Mouse (Mus musculus) CH12.LX (cell line): ENCODE results near the gene Lamtor4. TPM values are rescaled to one million over a fixed set of nuclear protein-coding genes. Genes with fewer than 3 reads are reported as not detected.

ENCODE experiments used
- DNase-seq: peaks from one replicate; pipeline ENCODE4 v3.0.0-alpha.2; 2013; ENCODE audit errors: extremely low read depth
- H3K27ac ChIP-seq: 2 replicates; pipeline ENCODE4 v1.5.1; 2012; ENCODE audit warnings: low read depth, mild to moderate bottlenecking, control low read depth, moderate library complexity; ENCODE audit not compliant: insufficient read depth
- H3K27me3 ChIP-seq: replicated peaks from 2 replicates; pipeline ENCODE3; 2012; ENCODE audit warnings: inconsistent platforms
- H3K36me3 ChIP-seq, 2 experiments: replicated peaks in 1 of 2; 2 replicates each; pipeline versions ENCODE3 to v1.6.1; 2012; ENCODE audit warnings: inconsistent platforms in 1 of 2, low read length in 1 of 2, mild to moderate bottlenecking in 1 of 2, mixed read lengths in 1 of 2, moderate library complexity in 1 of 2; ENCODE audit not compliant: control insufficient read depth in 1 of 2, insufficient read depth in 1 of 2
- H3K4me1 ChIP-seq, 2 experiments: 2 replicates each; pipeline ENCODE4 v1.6.1; 2012; ENCODE audit warnings: inconsistent platforms in 1 of 2, moderate library complexity in 1 of 2; ENCODE audit not compliant: insufficient read depth in 2 of 2, control insufficient read depth in 1 of 2
- H3K4me2 ChIP-seq: 2 replicates; pipeline ENCODE4 v1.6.1; 2012; ENCODE audit warnings: low read depth, mild to moderate bottlenecking, control low read depth; ENCODE audit not compliant: poor library complexity, insufficient read depth, severe bottlenecking
- H3K4me3 ChIP-seq, 3 experiments: fragments of 150-350 bp in 1 of 3; sonication (generic) in 1 of 3; replicated peaks in 1 of 3; 2 replicates each; pipeline versions ENCODE3 to v1.5.1; 2011 to 2012; ENCODE audit warnings: low read depth in 2 of 3, low read length in 2 of 3, mild to moderate bottlenecking in 2 of 3, moderate library complexity in 2 of 3, control low read depth in 1 of 3, improper control_type of control experiment in 1 of 3, inconsistent platforms in 1 of 3, mixed read lengths in 1 of 3; ENCODE audit not compliant: poor library complexity in 1 of 3
- H3K79me2 ChIP-seq: replicated peaks from 2 replicates; pipeline ENCODE4 v1.6.1; 2012; ENCODE audit warnings: mild to moderate bottlenecking, moderate library complexity; ENCODE audit not compliant: control insufficient read depth, poor library complexity, insufficient read depth, severe bottlenecking; ENCODE audit errors: extremely low read depth
- H3K9ac ChIP-seq: 2 replicates; pipeline ENCODE4 v1.6.1; 2012; ENCODE audit warnings: low read depth, mild to moderate bottlenecking, control low read depth, moderate library complexity; ENCODE audit not compliant: insufficient read depth
- H3K9me3 ChIP-seq: replicated peaks from 2 replicates; pipeline ENCODE3; 2012; ENCODE audit warnings: low read length, inconsistent platforms, mixed read lengths
- BHLHE40 ChIP-seq: IDR thresholded peaks from 2 replicates; pipeline ENCODE4 v1.6.1; 2011; ENCODE audit warnings: mild to moderate bottlenecking, low read depth, low read length, improper control_type of control experiment
- CHD1 ChIP-seq: IDR thresholded peaks from 2 replicates; pipeline ENCODE4 v1.6.1; 2012; ENCODE audit warnings: low read depth, low read length, improper control_type of control experiment, inconsistent platforms
- CHD2 ChIP-seq: IDR thresholded peaks from 2 replicates; pipeline ENCODE4 v1.6.1; 2011; ENCODE audit warnings: low read length, improper control_type of control experiment
- CTCF ChIP-seq, 2 experiments: IDR thresholded peaks in 1 of 2; conservative IDR thresholded peaks in 1 of 2; 2 replicates each; pipeline ENCODE4 v1.5.1; 2011 to 2012; ENCODE audit warnings: low read depth in 2 of 2, low read length in 2 of 2, improper control_type of control experiment in 1 of 2, inconsistent platforms in 1 of 2, mild to moderate bottlenecking in 1 of 2, moderate library complexity in 1 of 2
- EP300 ChIP-seq: IDR thresholded peaks from 2 replicates; pipeline ENCODE4 v1.6.1; 2011; ENCODE audit warnings: low read length, improper control_type of control experiment
- ETS1 ChIP-seq: conservative IDR thresholded peaks from 2 replicates; pipeline ENCODE4 v1.6.1; 2012; ENCODE audit warnings: low read depth, mild to moderate bottlenecking, inconsistent platforms, low read length, improper control_type of control experiment, moderate library complexity
- HCFC1 ChIP-seq: IDR thresholded peaks from 2 replicates; pipeline ENCODE4 v1.6.1; 2012; ENCODE audit warnings: low read depth, mild to moderate bottlenecking, inconsistent platforms, low read length, improper control_type of control experiment
- IRF4 ChIP-seq: IDR thresholded peaks from 2 replicates; pipeline ENCODE4 v1.6.1; 2014; ENCODE audit warnings: low read depth, mild to moderate bottlenecking, inconsistent platforms, low read length, improper control_type of control experiment
- JUND ChIP-seq: conservative IDR thresholded peaks from 2 replicates; pipeline ENCODE4 v1.6.1; 2011; ENCODE audit warnings: low read depth, low read length, improper control_type of control experiment
- KAT2A ChIP-seq: IDR thresholded peaks from 2 replicates; pipeline ENCODE4 v1.6.1; 2012; ENCODE audit warnings: low read length, improper control_type of control experiment, inconsistent platforms; ENCODE audit not compliant: insufficient replicate concordance
- MAX ChIP-seq: IDR thresholded peaks from 2 replicates; pipeline ENCODE4 v1.6.1; 2011; ENCODE audit warnings: low read length, improper control_type of control experiment
- MXI1 ChIP-seq: IDR thresholded peaks from 2 replicates; pipeline ENCODE4 v1.6.1; 2011; ENCODE audit warnings: mild to moderate bottlenecking, low read depth, low read length, improper control_type of control experiment
- NRF1 ChIP-seq: IDR thresholded peaks from 2 replicates; pipeline ENCODE4 v1.6.1; 2014; ENCODE audit warnings: low read depth, mild to moderate bottlenecking, inconsistent platforms, low read length, improper control_type of control experiment, moderate library complexity
- POLR2A ChIP-seq: IDR thresholded peaks from 2 replicates; pipeline ENCODE4 v1.6.1; 2011; ENCODE audit warnings: low read depth, mild to moderate bottlenecking, improper control_type of control experiment, low read length
- POLR2AphosphoS2 ChIP-seq: IDR thresholded peaks from 2 replicates; pipeline ENCODE4 v1.6.1; 2011; ENCODE audit warnings: low read depth, low read length, improper control_type of control experiment
- RAD21 ChIP-seq: IDR thresholded peaks from 2 replicates; pipeline ENCODE4 v1.6.1; 2011; ENCODE audit warnings: low read depth, mild to moderate bottlenecking, low read length, improper control_type of control experiment, moderate library complexity
- RCOR1 ChIP-seq: conservative IDR thresholded peaks from 2 replicates; pipeline ENCODE4 v1.6.1; 2012; ENCODE audit warnings: low read depth, mild to moderate bottlenecking, inconsistent platforms, low read length, improper control_type of control experiment
- SMC3 ChIP-seq: IDR thresholded peaks from 2 replicates; pipeline ENCODE4 v1.6.1; 2011; ENCODE audit warnings: low read depth, low read length, improper control_type of control experiment
- TBP ChIP-seq: conservative IDR thresholded peaks from 2 replicates; pipeline ENCODE4 v1.6.1; 2011; ENCODE audit warnings: low read depth, low read length, improper control_type of control experiment
- TCF12 ChIP-seq: IDR thresholded peaks from 2 replicates; pipeline ENCODE4 v1.6.1; 2014; ENCODE audit warnings: low read depth, mild to moderate bottlenecking, inconsistent platforms, low read length, improper control_type of control experiment
- USF1 ChIP-seq: IDR thresholded peaks from 2 replicates; pipeline ENCODE4 v1.6.1; 2014; ENCODE audit warnings: low read depth, mild to moderate bottlenecking, inconsistent platforms, low read length, improper control_type of control experiment
- ZKSCAN1 ChIP-seq: IDR thresholded peaks from 2 replicates; pipeline ENCODE4 v1.6.1; 2012; ENCODE audit warnings: low read depth, inconsistent platforms, low read length, improper control_type of control experiment, borderline replicate concordance
- ZNF384 ChIP-seq: IDR thresholded peaks from 2 replicates; pipeline ENCODE4 v1.6.1; 2012; ENCODE audit warnings: low read depth, low read length, improper control_type of control experiment, inconsistent platforms
- dilution Hi-C: fragments of 300-500 bp; cut with MboI; formaldehyde crosslinking; loops from 2 replicates; pipeline ENCODE4 v1.14.3; 2020; ENCODE audit warnings: low sequenced_read_pairs; ENCODE audit not compliant: extremely low pct_unique_long_range_greater_than_20kb, extremely low pct_ligation_motif_present
- in situ Hi-C: fragments of 300-500 bp; cut with MboI; formaldehyde crosslinking; loops from 3 replicates; pipeline ENCODE4 v1.14.3; 2019; ENCODE audit warnings: low sequenced_read_pairs, low pct_ligation_motif_present, low pct_unique_long_range_greater_than_20kb, mixed read lengths
- polyA plus RNA-seq: library from polyadenylated mRNA; unstranded; fragments of >175 nt; gene quantifications from 2 replicates; pipeline ENCODE4 v1.2.1, GENCODE M21; 2012; ENCODE audit warnings: low read depth; ENCODE audit not compliant: insufficient read length
- total RNA-seq, 2 experiments: library from RNA; depleted of rRNA; stranded (reverse); fragments of 300-350 nt in 1 of 2; fragments of >200 nt in 1 of 2; gene quantifications; 2 replicates each; pipeline ENCODE4 v1.2.3; 2012 to 2014

The Lamtor4 gene
- total and polyA plus RNA-seq, 3 experiments, result 24.5 to 44.0 (median 40.1) TPM

DNA sequence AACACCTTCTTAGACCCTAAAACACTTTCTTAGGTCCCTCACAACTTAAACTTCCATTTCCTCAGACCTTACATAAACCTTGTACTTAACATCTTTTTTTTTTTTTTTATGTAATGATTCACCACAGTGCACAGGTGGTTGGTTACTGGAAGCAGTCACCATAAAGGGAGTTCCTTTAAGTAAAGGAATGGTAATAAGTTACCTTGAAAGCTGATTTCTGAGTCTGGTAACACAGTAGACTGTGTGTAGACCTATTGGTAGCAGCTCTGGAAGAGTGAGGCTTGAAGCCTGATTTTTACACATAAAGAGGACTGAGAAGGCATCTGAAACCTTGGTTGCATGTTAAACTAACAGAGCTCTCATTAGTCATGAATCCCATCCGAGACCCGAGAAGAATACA is 35.4 kb upstream of the Lamtor4 start:
- H3K27ac ChIP-seq, result no peak overlapping the region
- H3K4me3 ChIP-seq, result no peak overlapping the region
- H3K36me3 ChIP-seq, result no peaks in the 10 kb centered on the region
- no peaks in the 10 kb centered on the region for H3K27me3 ChIP-seq
- dilution Hi-C loops, result no loop called here
- in situ Hi-C loops, result no loop called here
- DNase-seq, result no peak
- H3K4me2 ChIP-seq, result no peak overlapping the region
- H3K4me1 ChIP-seq, result peaks cover 0 to 7% of the 10 kb centered on the region in 2 experiments; a peak in 2 of 4 replicates
- no peak overlapping the region for H3K9ac ChIP-seq
- no peaks in the 10 kb centered on the region for H3K79me2 ChIP-seq
- peaks cover 5% of the 10 kb centered on the region for H3K9me3 ChIP-seq
- TF ChIP-seq CHD1, result no peak
- no peak for TF ChIP-seq USF1
- no peak for TF ChIP-seq POLR2A
- no peak for TF ChIP-seq MAX
- no peak for TF ChIP-seq EP300
- TF ChIP-seq MXI1, result no peak
- TF ChIP-seq BHLHE40, result no peak
- TF ChIP-seq ZNF384, result no peak
- no peak for TF ChIP-seq POLR2AphosphoS2
- TF ChIP-seq RCOR1, result no peak
- no peak for TF ChIP-seq ZKSCAN1
- TF ChIP-seq TCF12, result no peak
- TF ChIP-seq JUND, result no peak
- no peak for TF ChIP-seq HCFC1
- no peak for TF ChIP-seq KAT2A
- TF ChIP-seq, all 38 proteins: peak for 0

DNA sequence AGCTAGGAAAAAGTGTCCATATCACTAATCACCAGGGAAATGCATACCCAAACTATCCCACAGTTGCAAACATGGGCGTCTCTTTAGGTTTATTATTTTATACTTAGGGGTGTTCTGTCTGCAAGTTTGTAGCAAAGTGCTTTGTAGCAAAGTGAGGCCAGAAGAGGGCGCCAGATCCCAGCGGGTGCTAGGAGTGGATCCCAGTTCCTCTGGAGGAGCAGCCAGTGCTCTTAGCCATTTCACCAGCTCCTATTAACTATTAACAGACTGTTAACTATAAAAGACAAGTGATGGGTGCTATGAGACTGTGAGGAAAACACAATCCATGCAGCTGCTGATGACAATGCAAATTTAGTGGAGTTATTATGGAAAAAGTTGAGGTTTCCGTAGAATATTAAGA is 33.2 kb upstream of the Lamtor4 start:
- H3K4me3 ChIP-seq, result no peak overlapping the region
- in situ Hi-C loops, result no loop called here

More for the DNA sequence above, 33.2 kb upstream of the Lamtor4 start:
- peaks cover 0 to 7% of the 10 kb centered on the region in 2 experiments; a peak in 2 of 4 replicates for H3K4me1 ChIP-seq
- H3K27ac ChIP-seq, result no peak overlapping the region
- H3K9ac ChIP-seq, result no peak overlapping the region
- peaks cover 3% of the 10 kb centered on the region for H3K9me3 ChIP-seq
- H3K4me2 ChIP-seq, result no peak overlapping the region
- dilution Hi-C loops, result no loop called here
- no peaks in the 10 kb centered on the region for H3K27me3 ChIP-seq
- TF ChIP-seq SMC3 (peak; percentile 65), CHD2 (no peak), NRF1 (no peak), TBP (no peak), ZKSCAN1 (no peak), ETS1 (no peak), CTCF (conservative IDR thresholded peaks at IDR 0.05 in 1 of 2, IDR thresholded peaks at IDR 0.05 in 1 of 2; ENCODE audit: low read depth in 2 of 2, low read length in 2 of 2) (peak; percentile 64 to 87), IRF4 (peak; percentile 63), RAD21 (peak; percentile 85), POLR2A (no peak)
- DNase-seq, result peak; percentile 70
- no peaks in the 10 kb centered on the region for H3K79me2 ChIP-seq
- H3K36me3 ChIP-seq, result no peaks in the 10 kb centered on the region
